9 mouse cellular contexts compared by ENCODE assay signal in the genomic region with DNA sequence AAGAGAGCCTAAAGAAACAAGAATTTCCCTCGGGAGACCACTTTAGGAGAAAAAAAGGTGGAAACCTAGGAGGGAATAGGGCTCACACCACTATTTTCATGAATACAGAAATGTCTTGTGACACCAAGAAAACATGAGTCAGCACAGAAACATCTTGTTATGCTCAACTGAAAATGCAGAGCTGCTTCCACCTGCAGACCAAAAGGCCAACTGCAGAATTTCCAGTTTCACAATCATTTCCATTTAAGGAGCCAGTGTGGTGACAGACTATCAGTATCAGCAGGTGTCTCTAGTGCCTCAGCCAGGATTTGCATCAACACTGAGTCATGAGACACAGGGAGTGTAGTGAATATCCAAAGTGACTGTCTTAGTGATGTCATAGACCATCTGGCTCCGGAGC. TPM values are rescaled to one million over a fixed set of nuclear protein-coding genes. Genes with fewer than 3 reads are reported as not detected.
DNase-seq lines count a peak whose midpoint lies in the region; ATAC-seq lines count a peak whose summit lies in the region.
"Had no signal": no experiment of that assay in that cellular context is flagged by ENCODE, and none has a peak within 500 bp of the region (broad histone marks: within the 10 kb centered on the region; RNA-seq: fewer than 3 reads in every experiment).

No protein-coding gene starts in this region.

- no peak overlapping the region for H3K9ac ChIP-seq in heart, embryonic 12.5 days
- H3K9ac ChIP-seq: neural tube, embryonic 12.5 days had no signal

- no peaks in the 10 kb centered on the region for H3K9me3 ChIP-seq in heart, embryonic 12.5 days (replicated peaks)
- H3K9me3 ChIP-seq: neural tube, embryonic 12.5 days had no signal

- H3K36me3 ChIP-seq in heart, embryonic 12.5 days: no peaks in the 10 kb centered on the region
- H3K36me3 ChIP-seq: neural tube, embryonic 12.5 days had no signal

- no peak overlapping the region for H3K27ac ChIP-seq in heart, embryonic 12.5 days (ENCODE audit: poor library complexity, severe bottlenecking)
- H3K27ac ChIP-seq: neural tube, embryonic 12.5 days had no signal

- DNase-seq in cerebellum, adult 9-11 months: peak; percentile 1
- no peak for DNase-seq in cerebellum, adult 18-20 months
- peak; percentile 8 for DNase-seq in ovary, postnatal 14 days (ENCODE audit: low spot score)
- no peak for DNase-seq in ovary, adult 18-20 months (ENCODE audit: low spot score)
- peak; percentile 11 to 25 for DNase-seq in layer of hippocampus, postnatal 10 days (ENCODE audit: low spot score in 2 of 2)
- peak; percentile 5 for DNase-seq in yolk sac, embryonic 10.5 days (ENCODE audit: low spot score)
- no peak for DNase-seq in thymus, postnatal 36 days

- peak overlapping the region; percentile 31 for H3K4me2 ChIP-seq in heart, embryonic 12.5 days
- H3K4me2 ChIP-seq: neural tube, embryonic 12.5 days had no signal

- 48% methylated on average over 2 of the region's 2 CpGs for WGBS in heart, embryonic 12.5 days

- ATAC-seq in heart, embryonic 12.5 days (ENCODE audit: insufficient number of reproducible peaks, low FRiP score): no peak

- H3K4me1 ChIP-seq in heart, embryonic 12.5 days (replicated peaks): peaks cover 10% of the 10 kb centered on the region
- H3K4me1 ChIP-seq: neural tube, embryonic 12.5 days had no signal

- H3K4me3 ChIP-seq in heart, embryonic 12.5 days: no peak overlapping the region
- H3K4me3 ChIP-seq: neural tube, embryonic 12.5 days had no signal

- H3K27me3 ChIP-seq in heart, embryonic 12.5 days (replicated peaks): no peaks in the 10 kb centered on the region
- H3K27me3 ChIP-seq: neural tube, embryonic 12.5 days had no signal

RNA-seq across cellular contexts. Expression of a gene that starts 15.3 kb away (rescaled TPM):
- not detected in 2 replicates for polyA plus RNA-seq in heart, embryonic 12.5 days (2016; fragmentation: Nextera tagmentation; extraction: Ambion mirVana)
- not detected for total RNA-seq in layer of hippocampus, postnatal 10 days (2021)
- polyA plus RNA-seq: neural tube, embryonic 12.5 days had no signal

Comparison
In these comparisons a context has a peak if more than half of its experiments do, and no peak if none do; other contexts are left out.
1. DNase-seq: peak in cerebellum, adult 9-11 months (single experiment), ovary, postnatal 14 days (single experiment), layer of hippocampus, postnatal 10 days (2 of 2) and yolk sac, embryonic 10.5 days (single experiment); none in cerebellum, adult 18-20 months (0 of 2), ovary, adult 18-20 months (single experiment) and thymus, postnatal 36 days (0 of 2).